Mouse (Mus musculus) C2C12 (cell line): ENCODE results near the gene Zfhx3. TPM values are rescaled to one million over a fixed set of nuclear protein-coding genes. Genes with fewer than 3 reads are reported as not detected.

Experiments used
- H3K27me3 ChIP-seq: one replicate; pipeline ENCODE4 v1.6.1; 2011; ENCODE audit not compliant: control insufficient read depth, insufficient read depth, insufficient read length
- H3K36me3 ChIP-seq: one replicate; pipeline ENCODE4 v1.6.1; 2011; ENCODE audit not compliant: control insufficient read depth, insufficient read depth
- H3K4me3 ChIP-seq: one replicate; pipeline ENCODE4 v1.5.1; 2011; ENCODE audit warnings: mild to moderate bottlenecking, control low read depth; ENCODE audit not compliant: poor library complexity, insufficient read depth, severe bottlenecking
- H3K79me2 ChIP-seq: one replicate; pipeline ENCODE4 v1.6.1; 2011; ENCODE audit not compliant: control insufficient read depth, insufficient read depth
- H3K79me3 ChIP-seq: one replicate; pipeline ENCODE4 v1.6.1; 2011; ENCODE audit warnings: low read depth, control low read depth
- H3ac ChIP-seq: one replicate; pipeline ENCODE3; 2011; ENCODE audit warnings: low read depth; ENCODE audit not compliant: control insufficient read depth, insufficient read length
- CEBPB ChIP-seq: IDR thresholded peaks from one replicate; pipeline ENCODE4 v1.6.1; 2011; ENCODE audit warnings: low read depth, mild to moderate bottlenecking, control low read depth, moderate library complexity
- CTCF ChIP-seq: IDR thresholded peaks from one replicate; pipeline ENCODE4 v1.5.1; 2011; ENCODE audit not compliant: control insufficient read depth, insufficient read depth, insufficient read length
- FOSL1 ChIP-seq: IDR thresholded peaks from one replicate; pipeline ENCODE4 v1.8.0; 2011; ENCODE audit warnings: mild to moderate bottlenecking, low read length; ENCODE audit not compliant: poor library complexity, insufficient read depth, severe bottlenecking
- MAX ChIP-seq: IDR thresholded peaks from one replicate; pipeline ENCODE4 v1.6.1; 2011; ENCODE audit warnings: mild to moderate bottlenecking, control low read depth
- MYOD1 ChIP-seq: IDR thresholded peaks from one replicate; pipeline ENCODE4 v1.6.1; 2011; ENCODE audit warnings: low read depth; ENCODE audit not compliant: control insufficient read depth, insufficient read length
- MYOG ChIP-seq: IDR thresholded peaks from one replicate; pipeline ENCODE4 v1.6.1; 2011; ENCODE audit not compliant: control insufficient read depth, insufficient read length; ENCODE audit errors: extremely low read depth
- USF1 ChIP-seq: IDR thresholded peaks from one replicate; pipeline ENCODE4 v1.6.1; 2011; ENCODE audit warnings: low read depth, mild to moderate bottlenecking, control low read depth, moderate library complexity
- polyA plus RNA-seq: library from polyadenylated mRNA; unstranded; fragments of >200 nt; fragmentation: generic; extraction: Trizol; gene quantifications from one replicate; pipeline ENCODE4 v1.2.1, GENCODE M21; 2012; ENCODE audit warnings: missing spikeins

The Zfhx3 gene
- polyA plus RNA-seq, 1 experiment, result 4.3 TPM

- Histone ChIP-seq H3K4me3 (no peak overlapping the region), H3K27me3 (no peaks in the 10 kb centered on the region), H3K36me3 (no peaks in the 10 kb centered on the region), H3K79me2 (no peaks in the 10 kb centered on the region), H3K79me3 (no peaks in the 10 kb centered on the region), H3ac (no peak overlapping the region)
- TF ChIP-seq CEBPB, result no peak
- TF ChIP-seq MYOD1, result no peak
- TF ChIP-seq MAX, result no peak
- no peak for TF ChIP-seq CTCF
- no peak for TF ChIP-seq FOSL1
- TF ChIP-seq USF1, result no peak
- no peak for TF ChIP-seq MYOG
Observed at GRCm38 (mm10) chr8:108696631-108697410, 754.4 kb downstream of the Zfhx3 start.

GRCm38 (mm10) chr8:108697589-108697988 lies 755.1 kb downstream of the Zfhx3 start:
- Histone ChIP-seq H3K79me3 (no peaks in the 10 kb centered on the region), H3K36me3 (no peaks in the 10 kb centered on the region), H3ac (no peak overlapping the region), H3K27me3 (no peaks in the 10 kb centered on the region), H3K4me3 (no peak overlapping the region), H3K79me2 (no peaks in the 10 kb centered on the region)
- no peak for TF ChIP-seq MAX
- TF ChIP-seq MYOD1, result no peak
- no peak for TF ChIP-seq CEBPB
- no peak for TF ChIP-seq MYOG
- TF ChIP-seq CTCF, result no peak
- no peak for TF ChIP-seq FOSL1
- no peak for TF ChIP-seq USF1

- H3ac ChIP-seq, result no peak overlapping the region
- H3K79me3 ChIP-seq, result no peaks in the 10 kb centered on the region
- no peaks in the 10 kb centered on the region for H3K79me2 ChIP-seq
- H3K27me3 ChIP-seq, result no peaks in the 10 kb centered on the region
- TF ChIP-seq MAX, result no peak
- no peaks in the 10 kb centered on the region for H3K36me3 ChIP-seq
- H3K4me3 ChIP-seq, result no peak overlapping the region
Observed at GRCm38 (mm10) chr8:108698101-108698660, 755.7 kb downstream of the Zfhx3 start.

GRCm38 (mm10) chr8:108699011-108699410 lies 756.6 kb downstream of the Zfhx3 start:
- TF ChIP-seq FOSL1 (no peak), CEBPB (no peak), USF1 (no peak), CTCF (no peak), MYOD1 (no peak), MYOG (no peak), MAX (no peak)
- no peaks in the 10 kb centered on the region for H3K79me2 ChIP-seq
- no peak overlapping the region for H3K4me3 ChIP-seq
- H3ac ChIP-seq, result no peak overlapping the region
- no peaks in the 10 kb centered on the region for H3K27me3 ChIP-seq
- no peaks in the 10 kb centered on the region for H3K79me3 ChIP-seq
- no peaks in the 10 kb centered on the region for H3K36me3 ChIP-seq

GRCm38 (mm10) chr8:108699454-108700345 lies 757.3 kb downstream of the Zfhx3 start:
- no peak for TF ChIP-seq CTCF
- no peak for TF ChIP-seq CEBPB
- TF ChIP-seq USF1, result no peak
- no peak for TF ChIP-seq FOSL1
- TF ChIP-seq MYOD1, result no peak
- no peak for TF ChIP-seq MYOG
- TF ChIP-seq MAX, result no peak
- no peaks in the 10 kb centered on the region for H3K36me3 ChIP-seq
- H3ac ChIP-seq, result no peak overlapping the region
- H3K4me3 ChIP-seq, result no peak overlapping the region
- H3K79me2 ChIP-seq, result no peaks in the 10 kb centered on the region
- no peaks in the 10 kb centered on the region for H3K79me3 ChIP-seq
- no peaks in the 10 kb centered on the region for H3K27me3 ChIP-seq
